Mouse (Mus musculus): Measurements from ENCODE around the gene Adcy6. TPM values are rescaled to one million over a fixed set of nuclear protein-coding genes. Genes with fewer than 3 reads are reported as not detected.
A peak's percentile ranks its signal among the peaks of the same experiment; 100 is the strongest.

The Adcy6 gene
- total and polyA plus RNA-seq, 3 experiments: 76.0 to 77.3 TPM; not detected in 1

- H3K27me3 ChIP-seq (ENCODE audit: control insufficient read depth in 1 of 2, insufficient read depth in 2 of 2, low read length in 2 of 2): no peaks in the 10 kb centered on the region
- peak overlapping the region; percentile 85 for H3K9ac ChIP-seq (ENCODE audit: control insufficient read depth, low read depth, low read length, poor library complexity, severe bottlenecking)
These were observed 1.7 kb downstream of the Adcy6 start for GRCm38 (mm10) chr15:98608058-98608783.

GRCm38 (mm10) chr15:98607557-98607956 lies 2.3 kb downstream of the Adcy6 start:
- peaks cover 2 to 49% of the 10 kb centered on the region in 2 experiments; a peak in 3 of 4 replicates for H3K36me3 ChIP-seq (ENCODE audit: control insufficient read depth in 1 of 2, insufficient read depth in 2 of 2, low read length in 2 of 2)
- peaks cover 27 to 64% of the 10 kb centered on the region in 2 experiments for H3K4me1 ChIP-seq (ENCODE audit: control insufficient read depth in 1 of 2, insufficient read depth in 2 of 2, low read length in 2 of 2)
- H3K27ac ChIP-seq (ENCODE audit: control insufficient read depth, low read depth, low read length): peak overlapping the region; percentile 91
- H3K79me2 ChIP-seq (ENCODE audit: control insufficient read depth, insufficient read depth, low read length, poor library complexity): peaks cover 63% of the 10 kb centered on the region
- H3K9me3 ChIP-seq (replicated peaks; ENCODE audit: insufficient read depth, low read length): no peaks in the 10 kb centered on the region
- DNase-seq (ENCODE audit: low read depth, low spot score): peak; percentile 60
- peak overlapping the region; percentile 81 to 98 for H3K4me3 ChIP-seq (ENCODE audit: control insufficient read depth in 1 of 2, insufficient read depth in 1 of 2, low read depth in 2 of 2, low read length in 2 of 2)
- H3K9ac ChIP-seq (ENCODE audit: control insufficient read depth, low read depth, low read length, poor library complexity, severe bottlenecking): peak overlapping the region; percentile 85
- H3K27me3 ChIP-seq (ENCODE audit: control insufficient read depth in 1 of 2, insufficient read depth in 2 of 2, low read length in 2 of 2): no peaks in the 10 kb centered on the region
- TF ChIP-seq SIN3A (IDR thresholded peaks at IDR 0.05; ENCODE audit: low read length) (peak; percentile 54; the same call in 1 of the 2 replicates), JUND (IDR thresholded peaks at IDR 0.05; ENCODE audit: low read depth, low read length) (no peak), ZMIZ1 (IDR thresholded peaks at IDR 0.05; ENCODE audit: low read depth, low read length) (peak; percentile 13; the same call in 1 of the 2 replicates), ELF1 (IDR thresholded peaks at IDR 0.05; ENCODE audit: low read depth, low read length) (no peak), NELFE (IDR thresholded peaks at IDR 0.05; ENCODE audit: low read depth, low read length) (no peak; the same call in 1 of the 2 replicates), RCOR1 (IDR thresholded peaks at IDR 0.05; ENCODE audit: low read depth, low read length) (peak; percentile 40; the same call in 1 of the 2 replicates), MAZ (IDR thresholded peaks at IDR 0.05; ENCODE audit: low read depth, low read length) (peak; percentile 55; the same call in 1 of the 2 replicates), MAX (IDR thresholded peaks at IDR 0.05; ENCODE audit: low read length) (no peak; the same call in 1 of the 2 replicates), CTCF (IDR thresholded peaks at IDR 0.05 in 2 of 3, conservative IDR thresholded peaks at IDR 0.05 in 1 of 3; ENCODE audit: control insufficient read depth in 1 of 3, insufficient read depth in 1 of 3, low read depth in 2 of 3, low read length in 3 of 3, poor library complexity in 1 of 3, severe bottlenecking in 1 of 3) (no peak), UBTF (IDR thresholded peaks at IDR 0.05; ENCODE audit: borderline replicate concordance, insufficient read depth, low read depth, low read length) (no peak), NRF1 (IDR thresholded peaks at IDR 0.05; ENCODE audit: insufficient read depth, low read depth, low read length, poor library complexity, severe bottlenecking) (no peak), ZKSCAN1 (IDR thresholded peaks at IDR 0.05; ENCODE audit: low read depth, low read length) (no peak), ZC3H11A (IDR thresholded peaks at IDR 0.05; ENCODE audit: low read depth, low read length) (no peak; the same call in 1 of the 2 replicates), USF1 (IDR thresholded peaks at IDR 0.05; ENCODE audit: low read depth, low read length) (no peak), SMC3 (IDR thresholded peaks at IDR 0.05; ENCODE audit: low read depth, low read length) (no peak), CHD1 (IDR thresholded peaks at IDR 0.05; ENCODE audit: low read depth, low read length) (no peak), GABPA (IDR thresholded peaks at IDR 0.05; ENCODE audit: low read depth, low read length) (no peak), MYC (IDR thresholded peaks at IDR 0.05; ENCODE audit: low read depth, low read length) (no peak), POLR2AphosphoS5 (IDR thresholded peaks at IDR 0.05; ENCODE audit: borderline replicate concordance, low read depth, low read length) (peak; percentile 67; the same call in 1 of the 2 replicates)

More at GRCm38 (mm10) chr15:98608058-98608783, 1.7 kb downstream of the Adcy6 start:
- Histone ChIP-seq H3K27ac (ENCODE audit: control insufficient read depth, low read depth, low read length) (peak overlapping the region; percentile 91), H3K79me2 (ENCODE audit: control insufficient read depth, insufficient read depth, low read length, poor library complexity) (peaks cover 59% of the 10 kb centered on the region), H3K4me3 (ENCODE audit: control insufficient read depth in 1 of 2, insufficient read depth in 1 of 2, low read depth in 2 of 2, low read length in 2 of 2) (peak overlapping the region; percentile 81 to 98), H3K9me3 (replicated peaks; ENCODE audit: insufficient read depth, low read length) (no peaks in the 10 kb centered on the region), H3K4me1 (ENCODE audit: control insufficient read depth in 1 of 2, insufficient read depth in 2 of 2, low read length in 2 of 2) (peaks cover 24 to 60% of the 10 kb centered on the region in 2 experiments), H3K36me3 (ENCODE audit: control insufficient read depth in 1 of 2, insufficient read depth in 2 of 2, low read length in 2 of 2) (peaks cover 2 to 44% of the 10 kb centered on the region in 2 experiments; a peak in 3 of 4 replicates)
- TF ChIP-seq UBTF (IDR thresholded peaks at IDR 0.05; ENCODE audit: borderline replicate concordance, insufficient read depth, low read depth, low read length) (no peak), TBP (IDR thresholded peaks at IDR 0.05; ENCODE audit: low read depth, low read length) (no peak), ZKSCAN1 (IDR thresholded peaks at IDR 0.05; ENCODE audit: low read depth, low read length) (no peak), MAX (IDR thresholded peaks at IDR 0.05; ENCODE audit: low read length) (peak; percentile 10; the same call in 1 of the 2 replicates), ZC3H11A (IDR thresholded peaks at IDR 0.05; ENCODE audit: low read depth, low read length) (no peak), BHLHE40 (IDR thresholded peaks at IDR 0.05; ENCODE audit: borderline replicate concordance, low read depth, low read length) (no peak), POLR2AphosphoS5 (IDR thresholded peaks at IDR 0.05; ENCODE audit: borderline replicate concordance, low read depth, low read length) (no peak), KAT2A (conservative IDR thresholded peaks at IDR 0.05; ENCODE audit: low read depth, low read length) (no peak), GABPA (IDR thresholded peaks at IDR 0.05; ENCODE audit: low read depth, low read length) (no peak), ZMIZ1 (IDR thresholded peaks at IDR 0.05; ENCODE audit: low read depth, low read length) (peak; percentile 11; the same call in 1 of the 2 replicates), ELF1 (IDR thresholded peaks at IDR 0.05; ENCODE audit: low read depth, low read length) (no peak), CTCF (IDR thresholded peaks at IDR 0.05 in 2 of 3, conservative IDR thresholded peaks at IDR 0.05 in 1 of 3; ENCODE audit: control insufficient read depth in 1 of 3, insufficient read depth in 1 of 3, low read depth in 2 of 3, low read length in 3 of 3, poor library complexity in 1 of 3, severe bottlenecking in 1 of 3) (no peak), MAZ (IDR thresholded peaks at IDR 0.05; ENCODE audit: low read depth, low read length) (0 out of 2 replicates have a peak, but pooled peaks have one; percentile 31), MAFK (IDR thresholded peaks at IDR 0.05; ENCODE audit: borderline replicate concordance, low read depth, low read length) (no peak), EP300 (IDR thresholded peaks at IDR 0.05; ENCODE audit: low read depth in 1 of 2, low read length in 2 of 2) (no peak), MEF2A (IDR thresholded peaks at IDR 0.05; ENCODE audit: extremely low read depth, insufficient replicate concordance, low read depth, low read length, poor library complexity, severe bottlenecking) (no peak), SIN3A (IDR thresholded peaks at IDR 0.05; ENCODE audit: low read length) (no peak; the same call in 1 of the 2 replicates), TAL1 (IDR thresholded peaks at IDR 0.05; ENCODE audit: low read length) (no peak), POLR2A (IDR thresholded peaks at IDR 0.05; ENCODE audit: control insufficient read depth in 1 of 2, insufficient read depth in 1 of 2, low read depth in 1 of 2, low read length in 2 of 2, poor library complexity in 1 of 2) (0 out of 4 replicates have a peak, but pooled peaks of 1 of the 2 experiments have one; percentile 43), GATA1 (IDR thresholded peaks at IDR 0.05; ENCODE audit: low read depth, low read length) (no peak), HCFC1 (IDR thresholded peaks at IDR 0.05; ENCODE audit: low read depth, low read length) (0 out of 2 replicates have a peak, but pooled peaks have one; percentile 20), CHD1 (IDR thresholded peaks at IDR 0.05; ENCODE audit: low read depth, low read length) (peak; percentile 92), E2F4 (IDR thresholded peaks at IDR 0.05; ENCODE audit: borderline replicate concordance, low read depth, low read length) (no peak), POLR2AphosphoS2 (IDR thresholded peaks at IDR 0.05; ENCODE audit: low read length) (no peak), RCOR1 (IDR thresholded peaks at IDR 0.05; ENCODE audit: low read depth, low read length) (no peak), ZNF384 (IDR thresholded peaks at IDR 0.05; ENCODE audit: low read depth, low read length) (no peak)
- no peak for DNase-seq (ENCODE audit: low read depth, low spot score)
